Mouse (Mus musculus): Measurements from ENCODE around the gene 4933428M09Rik. TPM values are rescaled to one million over a fixed set of nuclear protein-coding genes. Genes with fewer than 3 reads are reported as not detected.
"Not testable (repeated sequence)": the region's sequence is repeated elsewhere in the genome, so short reads cannot be mapped to it uniquely, and the experiment has no call there.

4933428M09Rik gene
- not detected in 2 replicates for polyA plus RNA-seq (2012; rRNA removed)

DNA sequence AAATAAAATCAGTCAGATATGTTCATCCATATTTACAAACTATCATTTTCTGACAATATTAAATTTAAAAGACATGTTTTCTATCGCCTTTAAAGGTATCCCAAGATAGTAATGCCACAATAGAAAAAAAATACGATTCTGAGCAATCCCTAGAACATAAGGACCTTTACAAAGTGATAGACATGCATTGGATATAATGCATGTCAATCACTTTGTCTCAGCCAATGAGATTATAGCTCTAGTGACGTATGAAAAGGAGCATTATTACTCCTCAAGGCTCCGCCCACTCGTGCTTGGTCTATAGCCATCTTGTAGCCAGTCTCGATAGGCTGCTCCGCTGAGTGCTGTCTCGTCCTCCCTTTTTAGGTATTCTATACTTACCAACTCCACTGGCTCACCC, at the start of gene 4933428M09Rik:
4933428M09Rik (plus strand) TSS at position 301 of the 400 bp plus-strand sequence.
- TF ChIP-seq POLR2A (IDR thresholded peaks at IDR 0.05; ENCODE audit: borderline replicate concordance, extremely low read depth, insufficient read depth, insufficient read length, poor library complexity, severe bottlenecking) (no peak), CTCF (IDR thresholded peaks at IDR 0.05; ENCODE audit: borderline replicate concordance, extremely low read depth, insufficient read depth, insufficient read length) (no peak)
- DNase-seq (ENCODE audit: low read depth): no peak

GRCm38 (mm10) chrX:139134031-139134430, 45.0 kb upstream of the 4933428M09Rik start:
- no peak for TF ChIP-seq CTCF (IDR thresholded peaks at IDR 0.05; ENCODE audit: borderline replicate concordance, extremely low read depth, insufficient read depth, insufficient read length)
- DNase-seq (ENCODE audit: low read depth): peak; percentile 20

DNA sequence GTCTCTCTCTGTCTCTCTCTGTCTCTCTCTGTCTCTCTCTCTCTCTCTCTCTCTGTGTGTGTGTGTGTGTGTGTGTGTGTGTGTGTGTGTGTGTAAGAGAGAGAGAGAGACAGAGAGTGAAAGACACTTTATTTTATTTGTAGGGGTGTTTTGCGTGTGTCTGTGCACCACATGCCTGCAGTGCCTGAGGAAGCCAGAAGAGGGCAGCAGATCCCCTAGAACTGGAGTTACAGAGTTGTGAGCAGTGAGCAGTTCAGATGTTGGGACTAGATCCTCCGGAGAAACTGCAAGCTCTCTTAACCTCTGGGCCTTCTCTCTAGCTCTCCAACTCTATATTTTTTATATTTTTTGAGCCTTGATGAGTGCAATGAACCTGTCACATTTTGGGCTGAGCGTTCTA, 12.5 kb downstream of the 4933428M09Rik start:
- TF ChIP-seq CTCF (IDR thresholded peaks at IDR 0.05; ENCODE audit: borderline replicate concordance, extremely low read depth, insufficient read depth, insufficient read length): peak; percentile 24; the same call in 1 of the 2 replicates
- DNase-seq (ENCODE audit: low read depth): not testable (repeated sequence)

- peak; percentile 9 for DNase-seq (ENCODE audit: low read depth)
- TF ChIP-seq POLR2A (IDR thresholded peaks at IDR 0.05; ENCODE audit: borderline replicate concordance, extremely low read depth, insufficient read depth, insufficient read length, poor library complexity, severe bottlenecking): no peak
- no peak for TF ChIP-seq CTCF (IDR thresholded peaks at IDR 0.05; ENCODE audit: borderline replicate concordance, extremely low read depth, insufficient read depth, insufficient read length)
Measured at GRCm38 (mm10) chrX:139194572-139195279, 15.7 kb downstream of the 4933428M09Rik start.

- DNase-seq (ENCODE audit: low read depth): not testable (repeated sequence)
Measured at GRCm38 (mm10) chrX:139209191-139209828, 30.3 kb downstream of the 4933428M09Rik start.

- no peak for TF ChIP-seq POLR2A (IDR thresholded peaks at IDR 0.05; ENCODE audit: borderline replicate concordance, extremely low read depth, insufficient read depth, insufficient read length, poor library complexity, severe bottlenecking)
- no peak for TF ChIP-seq CTCF (IDR thresholded peaks at IDR 0.05; ENCODE audit: borderline replicate concordance, extremely low read depth, insufficient read depth, insufficient read length)
- DNase-seq (ENCODE audit: low read depth): peak; percentile 75
Measured at GRCm38 (mm10) chrX:139209829-139210225, 30.8 kb downstream of the 4933428M09Rik start, which contains the start of gene Mum1l1. TSS of gene Mum1l1 (plus strand) at chrX:139210042.

- no peak for TF ChIP-seq CTCF (IDR thresholded peaks at IDR 0.05; ENCODE audit: borderline replicate concordance, extremely low read depth, insufficient read depth, insufficient read length)
- TF ChIP-seq POLR2A (IDR thresholded peaks at IDR 0.05; ENCODE audit: borderline replicate concordance, extremely low read depth, insufficient read depth, insufficient read length, poor library complexity, severe bottlenecking): no peak
- DNase-seq (ENCODE audit: low read depth): no peak
Measured at GRCm38 (mm10) chrX:139214765-139215164, 35.7 kb downstream of the 4933428M09Rik start.

DNA sequence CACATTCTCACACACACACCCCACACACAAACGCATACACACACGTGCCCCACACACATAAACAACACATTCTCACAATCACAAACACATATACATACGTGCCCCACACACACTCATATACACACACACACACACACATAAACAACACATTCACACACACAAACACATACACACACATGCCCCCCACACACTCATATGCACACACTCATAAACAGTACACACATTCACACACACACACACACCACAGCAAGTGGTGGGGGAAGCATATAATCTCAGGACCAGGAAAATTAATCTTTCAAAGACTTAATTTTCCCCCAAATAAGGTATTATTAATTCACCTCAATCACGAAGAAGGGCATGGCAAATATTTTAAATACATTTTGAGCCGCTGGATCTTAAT, 37.4 kb downstream of the 4933428M09Rik start:
- DNase-seq (ENCODE audit: low read depth): no peak
- TF ChIP-seq CTCF (IDR thresholded peaks at IDR 0.05; ENCODE audit: borderline replicate concordance, extremely low read depth, insufficient read depth, insufficient read length) (no peak), POLR2A (IDR thresholded peaks at IDR 0.05; ENCODE audit: borderline replicate concordance, extremely low read depth, insufficient read depth, insufficient read length, poor library complexity, severe bottlenecking) (no peak)

DNA sequence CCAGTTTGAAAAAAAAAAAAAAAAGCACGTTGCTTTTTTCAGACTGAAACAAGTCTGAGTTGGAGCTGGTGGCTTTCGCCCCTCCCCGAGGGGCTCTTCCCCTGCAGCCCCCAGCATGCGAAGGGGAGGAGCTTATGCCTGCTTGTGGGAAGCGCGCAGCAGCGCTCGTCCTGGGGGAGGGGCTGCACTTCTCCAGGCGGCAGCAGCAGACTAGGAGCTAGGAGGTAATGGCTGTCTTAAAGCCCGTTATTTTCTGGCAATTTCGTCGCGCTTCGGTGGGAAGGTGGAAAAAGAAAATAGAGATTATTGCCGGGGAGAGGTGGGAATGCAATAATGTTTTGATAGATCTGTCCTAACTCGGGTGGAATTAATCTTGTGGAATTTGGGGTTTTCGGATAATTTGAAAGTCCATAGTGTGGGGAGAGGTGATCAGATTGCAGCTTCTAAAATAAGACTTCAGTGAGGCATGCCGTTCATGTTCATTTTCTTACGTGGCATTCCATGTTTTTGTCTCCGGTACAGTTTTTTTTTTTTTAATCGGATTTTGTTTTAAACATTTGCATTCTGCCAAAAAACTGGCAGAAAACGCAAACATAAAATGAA, 38.1 kb downstream of the 4933428M09Rik start:
- DNase-seq (ENCODE audit: low read depth): peak; percentile 94

DNA sequence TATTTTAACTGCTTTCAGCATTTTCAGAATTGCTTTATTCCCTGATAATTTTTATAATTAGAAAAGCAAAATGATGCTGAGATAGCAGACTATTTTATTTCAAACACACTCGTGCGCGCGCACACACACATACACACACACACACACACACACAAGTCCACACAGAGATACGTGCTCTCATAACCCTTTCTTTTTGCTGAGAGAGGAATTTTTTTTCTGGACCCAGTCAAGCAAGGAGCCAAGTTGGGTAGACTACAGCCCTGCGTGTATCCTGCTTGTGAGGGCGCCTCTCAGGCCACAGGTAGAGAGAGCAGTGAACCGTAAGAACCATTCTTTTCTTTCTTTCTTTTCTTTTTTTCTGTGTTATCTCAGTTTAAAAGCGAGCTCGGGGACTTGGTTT, 38.7 kb downstream of the 4933428M09Rik start:
- TF ChIP-seq POLR2A (IDR thresholded peaks at IDR 0.05; ENCODE audit: borderline replicate concordance, extremely low read depth, insufficient read depth, insufficient read length, poor library complexity, severe bottlenecking): no peak
- no peak for TF ChIP-seq CTCF (IDR thresholded peaks at IDR 0.05; ENCODE audit: borderline replicate concordance, extremely low read depth, insufficient read depth, insufficient read length)
- DNase-seq (ENCODE audit: low read depth): no peak

More for the DNA sequence above, 38.1 kb downstream of the 4933428M09Rik start:
- TF ChIP-seq CTCF (IDR thresholded peaks at IDR 0.05; ENCODE audit: borderline replicate concordance, extremely low read depth, insufficient read depth, insufficient read length) (no peak), POLR2A (IDR thresholded peaks at IDR 0.05; ENCODE audit: borderline replicate concordance, extremely low read depth, insufficient read depth, insufficient read length, poor library complexity, severe bottlenecking) (no peak)

- peak; percentile 87 for DNase-seq (ENCODE audit: low read depth)
- TF ChIP-seq POLR2A (IDR thresholded peaks at IDR 0.05; ENCODE audit: borderline replicate concordance, extremely low read depth, insufficient read depth, insufficient read length, poor library complexity, severe bottlenecking): no peak
- peak; percentile 63; the same call in 1 of the 2 replicates for TF ChIP-seq CTCF (IDR thresholded peaks at IDR 0.05; ENCODE audit: borderline replicate concordance, extremely low read depth, insufficient read depth, insufficient read length)
Measured at GRCm38 (mm10) chrX:139219017-139219416, 40.0 kb downstream of the 4933428M09Rik start.

- DNase-seq (ENCODE audit: low read depth): no peak
- TF ChIP-seq CTCF (IDR thresholded peaks at IDR 0.05; ENCODE audit: borderline replicate concordance, extremely low read depth, insufficient read depth, insufficient read length) (no peak), POLR2A (IDR thresholded peaks at IDR 0.05; ENCODE audit: borderline replicate concordance, extremely low read depth, insufficient read depth, insufficient read length, poor library complexity, severe bottlenecking) (no peak)
Measured at GRCm38 (mm10) chrX:139220830-139221229, 41.8 kb downstream of the 4933428M09Rik start.
